Mouse (Mus musculus) retina, embryonic 14.5 days (tissue): ENCODE measurements at regions not wholly inside any gene's neighbourhood (a gene's known extent, or its start where the extent isn't known, plus 50 kb on each side); places are given as distances from the start of the nearest gene placed in this dataset.

Source experiments
- DNase-seq: peaks from one replicate; pipeline ENCODE4 v3.0.0-alpha.2; 2015; ENCODE audit warnings: low spot score

GRCm38 (mm10) chr13:35478226-35478625, 181.4 kb upstream of the Cdyl start:
- DNase-seq: no peak

- no peak for DNase-seq
These were observed 177.3 kb upstream of the Cdyl start for GRCm38 (mm10) chr13:35482340-35482739.

- no peak for DNase-seq
These were observed 173.5 kb upstream of the Cdyl start for GRCm38 (mm10) chr13:35486125-35486524.

- no peak for DNase-seq
These were observed 159.9 kb upstream of the Cdyl start for GRCm38 (mm10) chr13:35499776-35500175.

- DNase-seq: no peak
These were observed 158.7 kb upstream of the Cdyl start for GRCm38 (mm10) chr13:35500891-35501290.

GRCm38 (mm10) chr13:35501351-35502146, 158.1 kb upstream of the Cdyl start:
- peak; percentile 4 for DNase-seq

GRCm38 (mm10) chr13:35502147-35502522, 157.5 kb upstream of the Cdyl start:
- DNase-seq: peak; percentile 5

- no peak for DNase-seq
These were observed 156.2 kb upstream of the Cdyl start for GRCm38 (mm10) chr13:35503362-35503821.

- DNase-seq: no peak
These were observed 152.4 kb upstream of the Cdyl start for GRCm38 (mm10) chr13:35507195-35507594.

GRCm38 (mm10) chr13:35512029-35512507, 147.6 kb upstream of the Cdyl start:
- no peak for DNase-seq

- DNase-seq: no peak
These were observed 146.5 kb upstream of the Cdyl start for GRCm38 (mm10) chr13:35513120-35513519.

- no peak for DNase-seq
These were observed 144.3 kb upstream of the Cdyl start for GRCm38 (mm10) chr13:35515291-35515690.

GRCm38 (mm10) chr13:35517692-35518091, 141.9 kb upstream of the Cdyl start:
- DNase-seq: no peak

- no peak for DNase-seq
These were observed 137.4 kb upstream of the Cdyl start for GRCm38 (mm10) chr13:35522272-35522671.

GRCm38 (mm10) chr13:35529577-35529976, 130.1 kb upstream of the Cdyl start:
- no peak for DNase-seq

GRCm38 (mm10) chr13:35537106-35537505, 122.5 kb upstream of the Cdyl start:
- no peak for DNase-seq

- DNase-seq: no peak
These were observed 121.7 kb upstream of the Cdyl start for GRCm38 (mm10) chr13:35537936-35538335.

GRCm38 (mm10) chr13:35540433-35540832, 119.2 kb upstream of the Cdyl start:
- no peak for DNase-seq

- DNase-seq: no peak
These were observed 118.6 kb upstream of the Cdyl start for GRCm38 (mm10) chr13:35541053-35541452.

GRCm38 (mm10) chr13:35564006-35564405, 95.6 kb upstream of the Cdyl start:
- DNase-seq: no peak

- peak; percentile 60 for DNase-seq
These were observed 78.0 kb upstream of the Cdyl start for GRCm38 (mm10) chr13:35581616-35582015.

- no peak for DNase-seq
These were observed 61.6 kb upstream of the Cdyl start for GRCm38 (mm10) chr13:35598003-35598402.

GRCm38 (mm10) chr13:35601560-35602135, 58.0 kb upstream of the Cdyl start:
- DNase-seq: no peak

- no peak for DNase-seq
These were observed 56.6 kb upstream of the Cdyl start for GRCm38 (mm10) chr13:35603080-35603479.
